Mouse (Mus musculus) spleen, postnatal 4 days (tissue): ENCODE measurements around the gene Baiap2l2.
"Not testable (repeated sequence)": the region's sequence is repeated elsewhere in the genome, so short reads cannot be mapped to it uniquely, and the experiment has no call there.

Source experiments
- DNase-seq, 2 experiments: peaks; one replicate each; pipeline ENCODE4 v3.0.0; 2022; ENCODE audit warnings: low spot score in 2 of 2

Baiap2l2 gene

GRCm38 (mm10) chr15:79261095-79261725 lies 24.1 kb downstream of the Baiap2l2 start:
- DNase-seq: no peak

GRCm38 (mm10) chr15:79258521-79258920 lies 26.8 kb downstream of the Baiap2l2 start:
- no peak for DNase-seq

GRCm38 (mm10) chr15:79254661-79255060 lies 30.7 kb downstream of the Baiap2l2 start, which contains the start of gene Slc16a8:
TSS of gene Slc16a8 (minus strand) at chr15:79254761.
- DNase-seq: no peak

- DNase-seq: no peak
Measured at GRCm38 (mm10) chr15:79252580-79252979, 32.8 kb downstream of the Baiap2l2 start.

GRCm38 (mm10) chr15:79251781-79252491 lies 33.4 kb downstream of the Baiap2l2 start:
- DNase-seq: no peak

- no peak for DNase-seq
Measured at GRCm38 (mm10) chr15:79251168-79251567, 34.2 kb downstream of the Baiap2l2 start.

- no peak for DNase-seq
Measured at GRCm38 (mm10) chr15:79250236-79250635, 35.1 kb downstream of the Baiap2l2 start.

GRCm38 (mm10) chr15:79245321-79245720 lies 40.0 kb downstream of the Baiap2l2 start:
- DNase-seq: no peak

- DNase-seq: no peak
Measured at GRCm38 (mm10) chr15:79244071-79244893, 41.1 kb downstream of the Baiap2l2 start.

- peak; percentile 88 to 95 for DNase-seq
Measured at GRCm38 (mm10) chr15:79243234-79244042, 41.9 kb downstream of the Baiap2l2 start.

- no peak for DNase-seq
Measured at GRCm38 (mm10) chr15:79242574-79243233, 42.6 kb downstream of the Baiap2l2 start.

GRCm38 (mm10) chr15:79238036-79238435 lies 47.3 kb downstream of the Baiap2l2 start:
- DNase-seq: no peak

GRCm38 (mm10) chr15:79235268-79235667 lies 50.1 kb downstream of the Baiap2l2 start:
- DNase-seq: no peak

- DNase-seq: peak; percentile 78 to 91
Measured at GRCm38 (mm10) chr15:79229058-79229821, 56.1 kb downstream of the Baiap2l2 start, which contains the start of the genes Pick1 and Gm49486. TSS of gene Pick1 (plus strand) at chr15:79229173. TSS of gene Gm49486 (plus strand) at chr15:79229391.

- not testable (repeated sequence) for DNase-seq
Measured at GRCm38 (mm10) chr15:79225780-79226179, 59.6 kb downstream of the Baiap2l2 start.

- peak; percentile 77 to 91 for DNase-seq
Measured at GRCm38 (mm10) chr15:79224685-79225084, 60.7 kb downstream of the Baiap2l2 start.

GRCm38 (mm10) chr15:79223641-79224040 lies 61.7 kb downstream of the Baiap2l2 start:
- no peak for DNase-seq

GRCm38 (mm10) chr15:79219572-79219971 lies 65.8 kb downstream of the Baiap2l2 start:
- DNase-seq: no peak

- no peak for DNase-seq
Measured at GRCm38 (mm10) chr15:79216191-79216590, 69.1 kb downstream of the Baiap2l2 start.

- no peak for DNase-seq
Measured at GRCm38 (mm10) chr15:79213591-79213990, 71.7 kb downstream of the Baiap2l2 start.
